Mouse (Mus musculus) hindbrain, embryonic 10.5 days (tissue): Measurements from ENCODE around the gene Ccdc12. TPM values are rescaled to one million over a fixed set of nuclear protein-coding genes. Genes with fewer than 3 reads are reported as not detected.

Experiments used
- DNase-seq: peaks from one replicate; pipeline ENCODE4 v3.0.0-alpha.2; 2017; ENCODE audit warnings: low spot score
- H3K27ac ChIP-seq: fragments of 300-500 bp; sonication (generic); 2 replicates; pipeline ENCODE4 v1.5.1; 2016; ENCODE audit warnings: mild to moderate bottlenecking, moderate library complexity
- H3K27me3 ChIP-seq: fragments of 300-500 bp; sonication (generic); 2 replicates; pipeline ENCODE4 v1.6.1; 2016; ENCODE audit warnings: mild to moderate bottlenecking; ENCODE audit not compliant: poor library complexity, insufficient read depth, severe bottlenecking
- H3K36me3 ChIP-seq: fragments of 300-500 bp; sonication (generic); 2 replicates; pipeline ENCODE4 v1.6.1; 2016; ENCODE audit warnings: mild to moderate bottlenecking, moderate library complexity
- H3K4me1 ChIP-seq: fragments of 300-500 bp; sonication (generic); replicated peaks from 2 replicates; pipeline ENCODE4 v1.6.1; 2016; ENCODE audit warnings: mild to moderate bottlenecking
- H3K4me3 ChIP-seq: fragments of 300-500 bp; sonication (generic); 2 replicates; pipeline ENCODE4 v1.5.1; 2016; ENCODE audit warnings: mild to moderate bottlenecking, moderate library complexity
- H3K9me3 ChIP-seq: fragments of 300-500 bp; sonication (generic); 2 replicates; pipeline ENCODE4 v1.6.1; 2016; ENCODE audit warnings: mild to moderate bottlenecking, moderate library complexity
- WGBS: fragments of 180-500 bp; shearing (Covaris S2); methylation state at CpG from one replicate; pipeline ENCODE4 v1.1.7; 2016; 5-methylcytosine and 5-hydroxymethylcytosine counted together
- polyA plus RNA-seq: library from polyadenylated mRNA; unstranded; fragments of >200 nt; fragmentation: Nextera tagmentation; extraction: Ambion mirVana; gene quantifications from 2 replicates; pipeline ENCODE4 v1.2.1, GENCODE M21; 2016

The Ccdc12 gene
- polyA plus RNA-seq, 1 experiment from 2014 or later = 180 TPM

GRCm38 (mm10) chr9:110631651-110632275, 24.5 kb upstream of the Ccdc12 start:
- Histone ChIP-seq H3K27ac (no peak overlapping the region), H3K27me3 (peaks cover 65% of the 10 kb centered on the region), H3K4me1 (peaks cover 25% of the 10 kb centered on the region), H3K4me3 (peak overlapping the region; percentile 46), H3K36me3 (peaks cover 3% of the 10 kb centered on the region; the same call in 1 of the 2 replicates), H3K9me3 (no peaks in the 10 kb centered on the region)
- 10% methylated on average over 30 of the region's 30 CpGs for WGBS
- peak; percentile 46 for DNase-seq

- peaks cover 3% of the 10 kb centered on the region; the same call in 1 of the 2 replicates for H3K36me3 ChIP-seq
- DNase-seq = no peak
- H3K4me1 ChIP-seq = peaks cover 25% of the 10 kb centered on the region
- no peak overlapping the region for H3K4me3 ChIP-seq
- H3K27me3 ChIP-seq = peaks cover 68% of the 10 kb centered on the region
- no peak overlapping the region for H3K27ac ChIP-seq
- no peaks in the 10 kb centered on the region for H3K9me3 ChIP-seq
- 84% methylated on average over 15 of the region's 15 CpGs for WGBS
Observed at GRCm38 (mm10) chr9:110632671-110633070, 23.6 kb upstream of the Ccdc12 start.

GRCm38 (mm10) chr9:110633882-110634281, 22.4 kb upstream of the Ccdc12 start:
- Histone ChIP-seq H3K4me3 (no peak overlapping the region), H3K27ac (no peak overlapping the region), H3K27me3 (peaks cover 68% of the 10 kb centered on the region), H3K4me1 (peaks cover 31% of the 10 kb centered on the region), H3K9me3 (no peaks in the 10 kb centered on the region), H3K36me3 (peaks cover 8% of the 10 kb centered on the region; the same call in 1 of the 2 replicates)
- 80% methylated on average over 17 of the region's 17 CpGs for WGBS
- no peak for DNase-seq

- H3K36me3 ChIP-seq = peaks cover 8% of the 10 kb centered on the region; the same call in 1 of the 2 replicates
- DNase-seq = peak; percentile 88
- no peak overlapping the region for H3K4me3 ChIP-seq
- peaks cover 61% of the 10 kb centered on the region for H3K27me3 ChIP-seq
- no peak overlapping the region for H3K27ac ChIP-seq
- WGBS = 6% methylated on average over 19 of the region's 19 CpGs
- peaks cover 31% of the 10 kb centered on the region for H3K4me1 ChIP-seq
- H3K9me3 ChIP-seq = no peaks in the 10 kb centered on the region
Observed at GRCm38 (mm10) chr9:110635225-110635624, 21.1 kb upstream of the Ccdc12 start.

GRCm38 (mm10) chr9:110638611-110639021, 17.7 kb upstream of the Ccdc12 start:
- Histone ChIP-seq H3K4me3 (no peak overlapping the region), H3K27ac (no peak overlapping the region), H3K9me3 (no peaks in the 10 kb centered on the region), H3K4me1 (peaks cover 35% of the 10 kb centered on the region), H3K36me3 (peaks cover 8% of the 10 kb centered on the region; the same call in 1 of the 2 replicates), H3K27me3 (peaks cover 27% of the 10 kb centered on the region)
- WGBS = 85% methylated on average over 10 of the region's 10 CpGs
- DNase-seq = no peak

- H3K9me3 ChIP-seq = no peaks in the 10 kb centered on the region
- H3K36me3 ChIP-seq = peaks cover 8% of the 10 kb centered on the region; the same call in 1 of the 2 replicates
- no peak overlapping the region for H3K27ac ChIP-seq
- H3K27me3 ChIP-seq = peaks cover 7% of the 10 kb centered on the region
- DNase-seq = no peak
- WGBS = 87% methylated on average over 5 of the region's 5 CpGs
- peaks cover 29% of the 10 kb centered on the region for H3K4me1 ChIP-seq
- no peak overlapping the region for H3K4me3 ChIP-seq
Observed at GRCm38 (mm10) chr9:110641006-110641405, 15.3 kb upstream of the Ccdc12 start.

- no peaks in the 10 kb centered on the region for H3K27me3 ChIP-seq
- peaks cover 7% of the 10 kb centered on the region; the same call in 1 of the 2 replicates for H3K36me3 ChIP-seq
- no peak overlapping the region for H3K27ac ChIP-seq
- H3K4me3 ChIP-seq = no peak overlapping the region
- peaks cover 29% of the 10 kb centered on the region for H3K4me1 ChIP-seq
- DNase-seq = no peak
- no peaks in the 10 kb centered on the region for H3K9me3 ChIP-seq
- 45% methylated on average over 5 of the region's 5 CpGs for WGBS
Observed at GRCm38 (mm10) chr9:110642812-110643524, 13.3 kb upstream of the Ccdc12 start.

- 77% methylated on average over 9 of the region's 9 CpGs for WGBS
- H3K9me3 ChIP-seq = no peaks in the 10 kb centered on the region
- DNase-seq = no peak
- 0 out of 2 replicates have a peak overlapping the region, but pooled peaks have one; percentile 16 for H3K27ac ChIP-seq
- H3K36me3 ChIP-seq = no peaks in the 10 kb centered on the region; the same call in 1 of the 2 replicates
- peaks cover 23% of the 10 kb centered on the region for H3K4me1 ChIP-seq
- H3K27me3 ChIP-seq = no peaks in the 10 kb centered on the region
- no peak overlapping the region for H3K4me3 ChIP-seq
Observed at GRCm38 (mm10) chr9:110643787-110644186, 12.5 kb upstream of the Ccdc12 start.

- WGBS = 80% methylated on average over 10 of the region's 10 CpGs
- Histone ChIP-seq H3K4me3 (no peak overlapping the region), H3K9me3 (no peaks in the 10 kb centered on the region), H3K4me1 (peaks cover 25% of the 10 kb centered on the region), H3K27me3 (no peaks in the 10 kb centered on the region), H3K36me3 (no peaks in the 10 kb centered on the region; the same call in 1 of the 2 replicates), H3K27ac (no peak overlapping the region)
- DNase-seq = no peak
Observed at GRCm38 (mm10) chr9:110644295-110644694, 12.0 kb upstream of the Ccdc12 start.

GRCm38 (mm10) chr9:110645219-110645618, 11.1 kb upstream of the Ccdc12 start:
- Histone ChIP-seq H3K27ac (no peak overlapping the region), H3K27me3 (no peaks in the 10 kb centered on the region), H3K4me3 (no peak overlapping the region), H3K9me3 (no peaks in the 10 kb centered on the region), H3K4me1 (peaks cover 34% of the 10 kb centered on the region), H3K36me3 (no peaks in the 10 kb centered on the region; the same call in 1 of the 2 replicates)
- 75% methylated on average over 9 of the region's 9 CpGs for WGBS
- DNase-seq = no peak

- H3K36me3 ChIP-seq = no peaks in the 10 kb centered on the region
- 0 out of 2 replicates have a peak overlapping the region, but pooled peaks have one; percentile 40 for H3K27ac ChIP-seq
- peaks cover 48% of the 10 kb centered on the region for H3K4me1 ChIP-seq
- DNase-seq = no peak
- H3K27me3 ChIP-seq = peaks cover 31% of the 10 kb centered on the region
- no peaks in the 10 kb centered on the region for H3K9me3 ChIP-seq
- H3K4me3 ChIP-seq = no peak overlapping the region
Observed at GRCm38 (mm10) chr9:110649775-110650174, 6.5 kb upstream of the Ccdc12 start.

- H3K4me3 ChIP-seq = peak overlapping the region; percentile 68; the same call in 1 of the 2 replicates
- 41% methylated on average over 13 of the region's 13 CpGs for WGBS
Observed at GRCm38 (mm10) chr9:110651931-110652722, 4.2 kb upstream of the Ccdc12 start.

More at GRCm38 (mm10) chr9:110651931-110652722, 4.2 kb upstream of the Ccdc12 start:
- Histone ChIP-seq H3K27ac (no peak overlapping the region), H3K27me3 (peaks cover 31% of the 10 kb centered on the region), H3K4me1 (peaks cover 62% of the 10 kb centered on the region), H3K9me3 (no peaks in the 10 kb centered on the region), H3K36me3 (no peaks in the 10 kb centered on the region)
- no peak for DNase-seq
